Mouse (Mus musculus) E14TG2a.4 (cell line): ENCODE data around the gene Lect2.

Experiments used
- CTCF ChIP-seq: conservative IDR thresholded peaks from 2 replicates; pipeline ENCODE4 v1.5.1; 2014; ENCODE audit warnings: low read length
- NANOG ChIP-seq: IDR thresholded peaks from 2 replicates; pipeline ENCODE4 v1.6.1; 2014; ENCODE audit warnings: borderline replicate concordance, low read length, mixed read lengths
- POU5F1 ChIP-seq: IDR thresholded peaks from 2 replicates; pipeline ENCODE4 v1.6.1; 2014; ENCODE audit warnings: low read length, borderline replicate concordance

GRCm38 (mm10) chr13:56535570-56535969 is 12.7 kb downstream of the Lect2 start:
- TF ChIP-seq CTCF (peak; percentile 23), POU5F1 (no peak), NANOG (no peak)
